Mouse (Mus musculus) 3T3-L1 (cell line): Measurements from ENCODE around the gene Nr3c2.
A peak's percentile ranks its signal among the peaks of the same experiment; 100 is the strongest.

Experiments used
- DNase-seq: peaks from one replicate; pipeline ENCODE4 v3.0.0-alpha.2; 2015; ENCODE audit warnings: low read depth, low spot score

The Nr3c2 gene

GRCm38 (mm10) chr8:77239462-77239861, 340.2 kb downstream of the Nr3c2 start:
- DNase-seq, result peak; percentile 36

DNA sequence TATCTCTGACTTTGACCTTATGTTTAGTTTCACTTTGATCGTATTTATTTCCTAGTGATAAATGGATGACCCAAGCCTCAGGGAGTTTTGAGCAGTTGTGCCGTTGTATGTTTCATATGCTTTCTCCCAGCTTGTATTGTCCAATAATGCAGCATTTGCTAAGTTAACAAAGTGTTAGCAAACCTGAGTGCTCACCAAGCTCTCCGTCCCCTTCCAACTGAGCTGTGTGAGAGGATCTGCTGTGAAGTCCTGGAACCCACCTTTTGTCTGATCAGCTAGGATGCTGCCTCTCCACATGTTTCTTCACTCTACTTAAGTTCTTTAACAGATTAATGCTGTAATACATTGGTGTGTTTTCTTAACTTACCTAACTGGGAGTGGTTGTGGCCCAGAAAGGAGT, 342.1 kb downstream of the Nr3c2 start:
- DNase-seq, result no peak

DNA sequence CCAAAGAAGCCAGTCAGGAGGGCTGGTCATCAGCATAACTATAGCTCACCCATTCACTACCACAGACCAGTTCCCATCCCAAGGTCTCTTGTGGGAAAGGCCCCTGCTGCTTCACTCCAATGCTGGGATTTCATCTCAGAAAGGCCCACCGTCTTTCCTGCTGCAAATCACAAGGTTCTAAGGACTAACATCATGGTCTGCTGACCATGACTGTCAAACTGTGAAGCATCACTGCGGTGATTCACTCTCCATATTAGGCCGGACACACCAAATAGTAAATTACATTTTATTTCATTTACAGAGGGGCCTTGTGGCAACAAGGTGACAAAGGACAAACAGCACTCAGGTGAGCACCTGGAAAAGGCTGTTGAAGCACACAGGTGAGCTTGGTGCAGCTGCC, 350.9 kb downstream of the Nr3c2 start:
- no peak for DNase-seq

DNA sequence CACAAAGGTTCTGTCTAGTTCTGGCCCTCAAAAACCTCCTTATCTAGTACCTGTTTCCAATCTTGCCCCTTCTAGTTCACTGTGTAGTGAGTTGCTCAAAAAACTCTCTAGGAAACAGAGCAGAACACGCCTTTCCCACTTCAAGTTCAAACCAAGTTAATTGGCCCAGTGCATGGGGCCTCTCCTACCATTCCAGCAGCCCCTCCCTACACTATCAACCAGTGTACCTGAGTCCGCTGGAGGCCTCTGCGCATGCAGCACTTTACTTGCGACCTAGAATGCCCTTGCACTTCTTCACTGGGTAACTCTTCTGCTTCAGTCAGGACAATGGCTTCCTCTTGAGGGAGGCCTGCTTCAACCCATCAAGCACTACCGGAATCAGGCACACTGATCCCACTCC, 351.9 kb downstream of the Nr3c2 start:
- DNase-seq, result no peak

DNA sequence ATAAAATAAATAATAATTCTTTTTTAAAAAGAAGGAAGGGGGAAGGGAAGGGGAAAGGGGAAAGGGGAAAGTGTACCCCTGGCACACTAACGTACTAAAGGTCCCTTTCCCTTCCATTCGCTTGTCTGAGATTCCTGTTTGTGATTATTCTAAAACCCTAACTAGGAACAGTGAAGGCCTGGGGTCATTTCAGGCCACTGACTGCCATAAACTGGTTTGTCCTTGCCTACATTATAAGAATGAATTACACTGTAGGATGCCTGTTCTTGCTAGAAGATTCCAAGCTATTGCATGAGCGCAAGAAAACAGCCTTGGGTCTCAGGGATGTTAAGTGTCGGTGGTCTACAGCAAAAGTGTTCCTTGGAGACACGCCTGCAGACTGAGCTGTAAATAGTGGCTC, 355.2 kb downstream of the Nr3c2 start:
- DNase-seq, result no peak

- no peak for DNase-seq
Observed at GRCm38 (mm10) chr8:77256450-77257084, 357.3 kb downstream of the Nr3c2 start.

- DNase-seq, result no peak
Observed at GRCm38 (mm10) chr8:77257085-77257451, 357.8 kb downstream of the Nr3c2 start.

DNA sequence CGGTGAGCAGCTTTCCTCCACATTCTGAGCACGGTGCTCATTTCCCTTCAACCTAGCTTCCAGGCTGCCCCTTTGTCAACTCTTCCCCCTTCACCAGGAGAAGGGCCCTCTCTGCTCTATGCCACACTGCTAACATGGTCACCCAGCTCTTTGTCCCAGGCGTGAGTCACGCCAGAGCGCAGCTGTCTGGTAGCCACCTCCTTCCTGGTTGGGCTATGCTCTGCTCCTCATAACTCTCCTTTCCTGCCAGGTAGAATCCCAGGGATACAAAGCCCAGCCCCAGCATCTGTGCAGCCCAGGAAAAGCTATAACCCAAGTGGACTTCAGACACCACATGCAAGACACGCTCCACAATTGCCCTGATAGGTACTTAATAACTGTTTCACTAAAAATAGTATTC, 362.0 kb downstream of the Nr3c2 start:
- DNase-seq, result no peak

- no peak for DNase-seq
Observed at GRCm38 (mm10) chr8:77262216-77263009, 363.2 kb downstream of the Nr3c2 start.

DNA sequence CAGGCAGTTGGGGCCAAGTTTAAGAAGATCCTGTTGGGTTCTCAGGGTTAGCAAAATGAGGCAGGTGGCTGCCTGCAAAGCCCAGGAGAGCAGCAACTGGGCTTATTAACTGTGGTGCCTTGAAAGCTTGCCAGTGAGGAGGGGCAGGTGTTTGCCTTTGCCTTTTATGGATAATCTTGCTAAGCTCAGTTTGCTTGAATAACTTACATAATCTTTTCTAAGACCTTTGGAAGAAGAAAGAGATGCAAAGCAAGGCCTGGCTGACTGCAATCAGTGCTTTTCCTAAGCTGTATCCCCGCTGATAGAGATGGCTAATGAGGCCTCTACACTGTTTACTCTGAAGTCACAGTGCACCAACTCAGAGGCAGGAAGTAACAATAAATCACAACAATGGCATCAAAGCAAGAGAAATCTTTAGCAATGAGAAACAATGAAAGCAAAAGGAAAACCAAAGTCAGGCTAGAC, 368.7 kb downstream of the Nr3c2 start:
- no peak for DNase-seq

- DNase-seq, result no peak
Observed at GRCm38 (mm10) chr8:77272136-77272535, 372.9 kb downstream of the Nr3c2 start.

DNA sequence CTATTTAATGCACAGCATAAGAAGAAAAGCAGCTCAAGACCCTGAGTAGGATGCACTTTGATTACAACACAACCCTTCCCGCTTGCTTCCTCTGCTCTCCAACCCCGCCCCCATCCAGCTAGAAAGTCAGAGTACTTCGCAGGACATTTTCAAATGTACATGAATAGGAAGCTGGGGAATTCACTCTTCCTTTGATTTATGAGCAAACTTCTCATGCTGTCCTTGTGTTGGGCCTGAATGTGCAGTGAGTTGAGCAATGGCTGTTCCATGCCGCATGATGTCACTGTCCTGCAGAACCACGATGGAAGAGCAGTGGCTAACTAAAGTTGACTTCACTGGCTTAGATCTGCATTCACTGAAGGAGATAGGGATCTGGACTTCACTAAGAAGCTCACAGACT, 376.3 kb downstream of the Nr3c2 start:
- DNase-seq, result no peak

DNA sequence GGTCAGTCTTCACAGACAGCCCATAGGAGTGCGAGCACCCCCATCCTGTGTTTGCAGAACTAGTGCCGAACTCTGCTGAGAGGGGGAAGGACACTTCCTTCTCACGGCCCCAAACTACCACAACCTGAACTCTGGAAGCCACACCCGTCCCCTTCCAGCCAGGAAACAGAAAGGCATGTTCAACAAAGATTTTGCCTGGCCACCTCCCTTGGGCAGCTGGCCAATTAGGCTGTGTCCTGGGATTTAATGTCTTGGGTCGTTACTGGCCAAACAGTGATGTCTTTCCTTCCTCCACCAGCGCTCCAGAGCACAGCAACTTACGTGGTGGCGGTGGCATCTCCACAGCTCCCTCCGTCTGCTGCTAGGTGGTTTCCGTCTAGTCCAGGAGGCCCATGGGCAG, 377.6 kb downstream of the Nr3c2 start:
- no peak for DNase-seq

GRCm38 (mm10) chr8:77278246-77278645, 379.0 kb downstream of the Nr3c2 start:
- no peak for DNase-seq

DNA sequence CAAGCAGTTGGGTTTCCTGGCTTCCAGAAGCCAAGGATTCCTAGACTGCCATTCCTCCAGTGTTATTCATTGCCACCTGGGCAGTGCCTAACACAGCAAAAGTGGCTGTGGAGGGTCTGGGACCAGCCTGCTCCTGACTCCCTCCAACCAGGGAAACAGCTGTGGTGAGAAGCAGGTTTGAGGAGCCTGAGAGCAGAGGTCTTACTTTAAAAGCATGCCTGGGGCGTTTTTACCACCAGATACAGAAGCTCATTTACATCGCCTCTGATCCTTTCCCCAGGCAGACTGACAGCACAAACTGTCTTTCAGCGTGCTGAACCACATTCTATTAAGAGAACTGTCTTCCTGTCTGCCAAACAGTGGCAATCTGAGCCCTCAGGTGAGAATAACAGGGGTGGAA, 380.7 kb downstream of the Nr3c2 start:
- no peak for DNase-seq

- DNase-seq, result no peak
Observed at GRCm38 (mm10) chr8:77282605-77283236, 383.5 kb downstream of the Nr3c2 start.

GRCm38 (mm10) chr8:77284473-77284872, 385.2 kb downstream of the Nr3c2 start:
- DNase-seq, result peak; percentile 48

DNA sequence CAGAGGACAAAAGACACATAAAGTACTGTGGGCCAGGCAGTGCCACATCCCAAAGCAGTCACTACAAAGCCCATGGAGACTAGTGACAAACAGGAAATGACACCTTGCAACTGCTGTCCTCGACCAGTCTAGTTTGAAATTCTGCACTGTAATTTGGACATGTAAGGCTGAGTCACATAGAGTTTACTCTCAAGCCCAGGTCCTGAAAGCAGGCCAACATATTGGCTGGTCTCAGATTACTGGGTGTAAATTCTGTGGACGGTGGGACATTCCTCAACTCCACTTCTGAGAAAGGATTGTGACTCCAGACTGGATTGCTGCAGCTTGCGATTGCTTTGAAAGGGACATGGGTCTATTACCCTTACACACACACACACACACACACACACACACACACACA, 388.8 kb downstream of the Nr3c2 start:
- DNase-seq, result peak; percentile 87

DNA sequence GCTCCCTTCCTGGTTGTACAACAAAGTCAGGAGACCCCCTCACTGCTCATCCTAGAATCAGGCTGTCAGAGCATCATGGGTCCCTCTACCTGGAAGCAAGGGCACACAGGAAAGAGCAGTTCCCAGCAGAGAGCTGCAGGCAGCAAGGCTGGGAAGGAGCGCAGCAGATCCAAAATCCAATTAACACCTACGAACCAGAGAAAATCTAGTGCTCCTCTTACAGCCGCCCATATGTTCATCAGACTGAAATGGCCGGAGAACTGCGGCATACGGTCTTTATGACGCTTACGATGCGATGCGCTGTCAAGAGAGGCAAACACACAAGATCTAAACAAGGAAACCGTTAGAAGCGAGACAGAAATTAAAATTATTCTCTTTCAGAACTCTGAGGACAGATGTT, 389.2 kb downstream of the Nr3c2 start:
- no peak for DNase-seq

DNA sequence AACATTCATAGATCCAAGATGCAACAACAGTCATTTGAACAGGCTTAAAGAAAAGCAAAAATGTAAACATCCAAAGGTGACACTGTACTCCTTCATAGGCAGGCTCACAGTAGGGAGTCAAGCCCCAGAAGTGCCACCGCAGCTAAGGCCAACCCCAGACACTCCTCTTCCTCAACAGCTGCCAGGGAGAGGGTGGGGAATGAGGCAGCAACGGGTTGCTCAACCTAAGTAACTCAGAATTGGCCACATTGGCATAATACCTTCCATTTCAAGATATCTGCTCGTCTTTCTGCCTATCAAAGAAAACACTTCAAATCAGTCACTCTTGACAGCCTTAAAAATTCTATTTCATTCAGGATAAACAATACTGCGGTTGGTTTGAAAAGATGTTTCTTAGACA, 392.9 kb downstream of the Nr3c2 start:
- DNase-seq, result no peak

GRCm38 (mm10) chr8:77292649-77293048, 393.4 kb downstream of the Nr3c2 start:
- DNase-seq, result no peak

DNA sequence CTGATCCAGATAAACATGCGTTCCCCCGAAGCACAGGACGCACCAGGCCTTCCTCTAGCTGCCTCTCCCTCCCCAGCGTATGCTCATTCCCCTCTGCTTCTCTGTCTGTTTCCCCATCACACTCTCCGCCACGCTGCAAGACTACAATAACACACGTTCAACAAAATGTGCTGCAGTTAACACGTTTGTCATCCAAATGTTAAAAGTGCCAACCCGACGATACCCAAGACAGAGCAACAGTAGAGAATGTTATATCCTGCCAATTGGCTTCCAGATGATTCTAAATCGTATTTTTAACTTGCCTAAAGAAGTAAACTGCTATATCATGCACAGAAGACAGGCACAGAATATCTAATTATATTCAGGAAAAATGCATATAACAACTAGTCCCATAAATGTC, 395.4 kb downstream of the Nr3c2 start:
- no peak for DNase-seq
